Mouse (Mus musculus) 3T3-L1 (cell line): ENCODE measurements around the gene Nos3.

Experiments
- DNase-seq: peaks from one replicate; pipeline ENCODE4 v3.0.0-alpha.2; 2015; ENCODE audit warnings: low read depth, low spot score

Gene Nos3

DNA sequence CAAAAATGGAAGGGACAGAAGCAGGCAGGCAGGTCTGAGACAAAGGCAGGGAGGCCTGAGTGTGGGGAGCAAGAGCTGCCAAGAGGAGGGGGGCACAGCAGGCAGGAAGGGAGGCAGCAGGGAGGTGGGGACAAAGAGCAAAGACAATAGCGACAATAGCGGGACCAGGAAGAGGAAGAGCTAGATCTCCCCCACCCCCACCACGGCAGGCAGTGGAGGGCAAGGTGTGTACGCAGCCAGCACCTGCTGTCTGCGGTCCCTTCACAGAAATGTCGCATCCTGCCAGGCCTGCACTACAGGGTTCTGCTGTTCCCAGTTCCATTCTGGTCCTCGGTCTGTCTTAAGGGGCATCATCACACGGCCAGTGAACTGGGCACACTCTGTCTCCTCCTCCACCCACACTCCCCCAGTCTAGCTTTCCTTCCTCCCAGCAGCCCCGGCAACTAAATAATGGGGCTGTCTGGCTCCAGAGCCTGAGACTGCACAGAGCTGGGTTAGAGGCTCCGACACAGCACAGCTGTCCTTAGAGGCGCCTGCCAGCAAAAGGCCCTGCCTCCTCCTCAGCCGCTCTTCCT is 20.0 kb upstream of the Nos3 start:
- DNase-seq: no peak

DNA sequence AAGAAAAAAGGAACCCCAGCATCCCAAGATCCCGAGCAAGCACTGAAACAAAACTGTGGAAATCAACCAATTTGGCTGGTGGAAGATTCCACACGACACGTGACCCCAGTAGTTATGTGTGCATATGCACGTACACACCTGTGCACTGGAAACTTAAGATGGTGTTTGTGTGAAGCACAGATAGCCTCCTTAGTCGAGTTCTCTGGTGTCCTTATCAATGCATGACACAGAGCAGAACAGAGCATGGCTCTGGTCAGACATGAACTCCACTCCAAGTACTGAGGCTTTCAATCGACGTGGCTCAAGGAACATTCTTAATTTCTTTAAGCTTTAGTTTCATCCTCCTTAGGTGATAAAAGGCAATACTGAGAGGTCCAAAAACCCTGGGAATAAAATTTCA is 18.3 kb upstream of the Nos3 start:
- no peak for DNase-seq

DNA sequence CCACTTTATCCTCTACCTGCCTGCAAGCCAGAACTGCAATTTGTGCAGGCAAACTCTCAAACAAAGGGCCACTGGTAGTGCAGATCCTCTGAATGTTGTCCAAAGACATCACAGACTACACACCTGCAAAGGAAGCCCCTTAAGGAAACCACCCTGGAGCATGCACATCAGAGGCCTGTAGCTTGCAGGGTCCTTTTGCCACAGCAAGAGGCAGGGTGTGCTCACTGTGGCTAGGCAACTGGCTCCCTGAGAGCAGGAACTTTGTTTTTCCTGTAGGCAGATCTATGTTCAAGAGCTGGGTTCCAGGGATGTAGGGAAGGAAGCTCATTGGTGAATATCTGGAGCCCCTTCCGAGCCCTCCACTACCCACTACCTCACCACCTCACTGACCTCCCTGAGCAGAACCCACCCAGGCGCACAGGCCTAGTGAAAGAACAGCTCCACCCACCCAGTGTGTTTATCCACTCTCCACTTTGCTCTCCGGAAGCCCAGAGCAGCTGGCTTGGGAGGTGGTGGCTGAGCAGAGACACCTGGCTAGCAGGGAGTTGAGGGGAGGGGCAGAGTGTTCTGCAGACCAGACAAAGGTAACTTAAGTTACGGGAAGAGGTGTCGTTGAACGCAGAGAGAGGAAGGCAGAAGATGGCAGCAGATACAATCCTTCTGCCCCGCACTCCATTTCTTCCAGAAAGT is 17.3 kb upstream of the Nos3 start:
- DNase-seq: no peak

DNA sequence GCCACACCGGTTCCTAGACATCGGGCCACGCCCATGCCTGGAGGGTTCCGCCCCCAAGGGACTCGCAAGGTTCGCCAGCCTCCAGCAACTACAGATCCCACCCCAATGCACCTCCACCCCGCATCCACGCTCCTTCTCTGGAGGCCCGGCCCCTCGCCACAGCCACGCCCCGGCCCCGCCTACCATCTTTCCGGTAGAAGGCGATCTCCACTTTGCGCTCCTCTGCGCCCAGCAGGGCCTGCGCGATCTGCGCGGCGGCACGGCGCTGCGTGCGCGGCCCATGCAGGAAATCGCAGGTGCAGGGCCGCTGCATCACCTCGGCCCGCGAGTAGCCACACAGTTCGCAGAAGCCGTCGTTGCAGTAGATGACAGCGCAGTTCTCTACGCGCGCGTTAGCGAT is 16.5 kb upstream of the Nos3 start:
- DNase-seq: no peak

DNA sequence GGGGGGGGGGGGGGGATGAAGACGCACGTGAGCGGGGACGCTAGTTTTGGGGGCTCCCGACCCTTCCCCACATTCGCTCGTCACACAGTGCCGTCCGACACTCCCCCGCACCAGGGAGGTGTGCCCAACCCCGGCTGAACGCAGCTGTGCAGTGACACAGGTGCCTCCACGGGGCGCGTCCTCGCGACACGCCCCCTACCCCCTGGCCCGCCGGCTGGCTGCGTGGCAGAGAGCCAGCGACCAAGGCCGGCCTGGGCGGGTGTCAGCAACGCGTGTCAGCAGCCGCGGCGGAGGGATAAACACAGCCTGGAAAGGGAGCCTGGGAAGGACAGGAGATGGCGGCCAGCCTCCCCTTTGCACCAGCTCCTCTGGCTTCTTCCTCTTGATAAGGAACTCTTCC is 16.1 kb upstream of the Nos3 start:
- DNase-seq: no peak

DNA sequence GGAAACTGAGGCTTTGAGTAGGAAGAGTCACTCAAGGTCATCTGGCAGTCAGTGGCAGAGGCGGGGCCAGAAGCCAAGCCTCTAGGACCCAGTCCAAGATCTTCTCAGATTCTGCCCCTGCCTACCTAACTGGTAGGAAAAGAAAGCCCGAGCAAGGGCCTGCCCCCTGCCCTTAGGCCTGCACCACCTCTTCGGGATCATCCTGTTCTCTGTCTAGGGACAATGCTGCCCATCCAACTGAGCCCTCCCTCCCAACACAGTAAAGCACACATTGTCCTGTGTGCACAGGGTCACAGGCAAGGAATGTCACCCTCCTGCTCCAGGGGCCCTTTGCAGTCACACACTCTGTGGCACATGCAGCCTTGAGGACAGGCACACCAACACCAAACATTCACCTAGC is 14.5 kb upstream of the Nos3 start:
- no peak for DNase-seq

DNA sequence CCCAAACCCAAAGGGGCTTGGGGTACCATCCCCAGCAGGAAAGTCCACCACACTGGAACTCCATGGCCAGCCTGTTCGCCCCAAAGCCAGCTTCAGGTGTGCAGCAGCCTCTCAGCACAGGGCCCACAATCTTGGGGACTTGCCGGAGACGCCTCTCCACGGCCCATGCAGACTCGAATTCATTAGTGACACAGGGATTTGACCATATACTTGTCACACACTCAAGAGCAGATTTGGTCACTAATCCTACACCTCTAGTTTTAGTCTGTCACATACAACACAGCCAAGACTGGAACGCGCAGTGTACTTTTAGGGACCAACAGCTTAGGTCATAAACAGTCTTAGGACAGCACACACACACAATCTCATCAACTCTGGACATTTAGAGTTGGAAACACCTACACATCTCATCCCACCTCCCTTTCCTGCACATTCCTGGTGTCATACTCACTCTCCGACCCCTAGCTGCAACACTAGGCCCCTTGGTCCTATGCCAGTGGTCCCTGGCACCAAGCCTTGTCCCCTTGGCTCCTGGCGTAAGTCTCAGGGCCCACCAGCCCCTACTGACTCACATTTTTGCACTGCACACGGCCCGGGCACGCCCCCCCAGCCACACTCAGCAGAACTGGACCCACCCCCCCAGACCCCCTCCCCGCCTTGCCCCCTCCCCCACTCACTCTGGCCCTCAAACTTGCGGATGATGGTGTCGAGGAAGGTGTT is 13.9 kb upstream of the Nos3 start:
- no peak for DNase-seq

DNA sequence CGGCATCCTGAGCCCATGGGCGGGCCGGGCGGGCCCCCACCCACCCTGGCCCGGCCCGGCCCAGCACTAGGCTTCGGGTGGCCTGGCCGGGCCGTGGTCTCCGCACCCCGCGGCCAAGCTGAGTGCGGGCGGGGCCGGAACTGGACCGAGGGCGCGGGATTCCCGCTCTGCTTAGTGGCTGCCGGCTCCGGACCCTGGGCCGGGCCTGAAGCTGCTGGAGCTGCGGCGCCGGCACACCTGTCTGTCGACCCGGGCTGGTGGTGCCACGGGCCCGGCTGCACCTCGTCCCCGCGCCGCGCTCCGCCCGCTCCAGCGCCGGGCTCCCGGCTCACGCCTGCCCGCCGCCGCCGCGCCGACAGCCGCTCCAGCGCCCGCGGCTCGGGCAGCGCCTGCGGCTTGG is 13.3 kb upstream of the Nos3 start, which contains the start of gene Kcnh2:
TSS of gene Kcnh2 (minus strand) at position 327 of the 400 bp plus-strand sequence.
- DNase-seq: no peak

DNA sequence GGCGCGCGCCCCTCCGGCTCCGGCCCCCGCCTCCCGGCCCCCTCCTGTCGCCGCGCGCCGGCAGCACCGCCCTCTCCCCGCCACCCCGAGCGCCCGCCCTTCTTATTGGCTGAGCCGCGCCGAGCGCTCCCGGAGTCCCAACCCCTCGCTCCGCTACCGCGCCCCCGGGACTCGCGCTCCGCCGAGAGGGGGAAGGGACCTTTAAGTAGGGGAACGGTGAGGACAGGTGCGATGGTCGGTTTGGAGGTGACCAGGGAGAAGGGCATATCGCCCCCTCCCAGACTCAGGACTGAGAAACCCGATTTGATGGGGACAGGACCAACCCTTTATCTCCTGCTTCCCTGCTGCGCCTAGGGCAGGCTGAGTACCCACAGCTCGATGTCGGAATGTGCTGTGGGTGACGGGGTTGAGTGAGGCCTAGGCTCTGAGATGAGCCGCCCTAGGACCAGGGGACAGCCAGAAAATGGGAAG is 12.9 kb upstream of the Nos3 start:
- no peak for DNase-seq

DNA sequence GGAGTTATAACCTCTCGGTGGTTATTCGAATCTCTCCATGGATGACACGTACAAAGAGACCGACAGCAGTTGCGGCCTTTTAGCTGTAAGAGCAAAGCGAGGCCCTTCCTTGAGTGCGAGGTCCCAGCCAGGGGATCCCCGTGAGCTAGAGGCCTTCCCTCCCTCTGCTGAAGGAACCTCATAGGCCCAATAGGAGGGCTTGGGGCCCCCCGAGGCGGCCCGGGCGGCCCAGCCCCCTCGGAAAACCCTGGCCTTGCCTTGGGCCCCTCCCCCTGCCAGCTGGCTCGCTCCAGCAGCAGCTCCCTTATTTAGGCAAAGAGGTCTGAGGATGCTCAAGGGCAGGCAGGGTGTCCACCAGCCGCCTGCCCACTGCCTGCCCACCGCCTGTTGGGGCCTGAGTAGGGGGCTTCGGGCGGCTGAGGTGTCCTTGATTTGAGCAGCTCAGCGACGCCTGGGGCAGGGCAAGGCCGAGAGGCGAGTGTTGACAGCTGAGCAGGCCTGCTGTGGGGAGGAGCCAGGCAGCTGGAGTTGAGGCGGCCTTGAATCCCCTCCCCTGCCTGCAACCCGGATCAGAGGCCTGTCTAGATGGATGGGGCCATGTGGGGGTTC is 12.3 kb upstream of the Nos3 start:
- no peak for DNase-seq

DNA sequence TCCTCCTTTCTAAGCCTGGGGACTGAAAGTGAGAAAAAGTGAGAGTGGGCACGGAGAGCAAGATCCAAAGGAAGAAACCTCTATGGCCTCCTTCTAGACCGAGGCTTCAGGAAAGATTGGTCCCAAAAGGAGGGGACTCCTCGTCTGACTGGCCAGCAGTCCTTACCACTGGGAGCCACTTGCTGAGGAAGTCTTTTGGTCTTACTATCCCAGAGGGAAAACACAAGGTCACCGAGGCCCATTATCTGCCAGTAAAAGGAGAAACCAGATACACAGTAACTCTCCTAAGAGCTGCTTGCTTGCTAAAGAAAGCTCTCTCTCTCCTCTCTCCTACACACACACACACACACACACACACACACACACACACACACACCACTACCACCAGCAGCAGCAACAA is 11.3 kb upstream of the Nos3 start:
- no peak for DNase-seq

DNA sequence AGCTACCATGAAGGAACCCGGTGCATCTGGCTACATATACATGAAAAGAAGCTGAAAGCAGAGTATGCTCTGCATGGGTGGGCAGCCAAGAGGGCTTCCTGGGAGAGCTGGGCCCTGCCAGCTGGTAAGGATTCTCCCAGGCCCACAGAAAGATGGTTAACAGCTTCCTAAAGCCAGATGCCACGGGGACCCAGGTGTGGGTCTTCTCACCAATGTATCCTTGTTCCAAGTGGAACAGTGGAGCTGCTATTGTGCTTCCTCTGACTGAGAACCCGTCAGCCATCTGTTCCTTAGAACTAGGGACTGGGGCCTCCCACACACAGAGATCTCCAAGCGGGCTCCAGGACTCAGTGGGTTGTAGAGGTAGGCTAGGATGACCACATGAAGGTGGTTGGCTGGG is 7.8 kb upstream of the Nos3 start:
- no peak for DNase-seq

DNA sequence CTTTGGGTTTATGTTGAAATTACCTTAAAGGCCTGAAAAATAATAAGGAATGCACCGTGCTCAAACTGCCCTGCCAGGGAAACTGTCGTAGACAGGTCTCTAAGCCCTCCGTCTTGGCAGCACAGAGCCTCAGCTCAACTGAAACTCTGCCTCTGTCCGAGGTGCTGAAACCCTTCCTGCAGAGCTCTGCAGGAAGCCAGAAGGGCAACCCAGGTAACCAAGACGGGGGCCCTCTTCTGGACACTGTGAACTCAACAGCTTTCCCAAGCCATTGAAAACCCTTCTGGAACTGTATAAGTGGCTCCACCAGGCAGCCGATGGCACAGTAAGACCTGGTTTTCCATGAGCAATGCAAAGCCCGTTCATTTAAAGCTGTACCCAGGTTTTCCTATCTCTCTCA is 7.1 kb upstream of the Nos3 start:
- DNase-seq: peak; percentile 92

DNA sequence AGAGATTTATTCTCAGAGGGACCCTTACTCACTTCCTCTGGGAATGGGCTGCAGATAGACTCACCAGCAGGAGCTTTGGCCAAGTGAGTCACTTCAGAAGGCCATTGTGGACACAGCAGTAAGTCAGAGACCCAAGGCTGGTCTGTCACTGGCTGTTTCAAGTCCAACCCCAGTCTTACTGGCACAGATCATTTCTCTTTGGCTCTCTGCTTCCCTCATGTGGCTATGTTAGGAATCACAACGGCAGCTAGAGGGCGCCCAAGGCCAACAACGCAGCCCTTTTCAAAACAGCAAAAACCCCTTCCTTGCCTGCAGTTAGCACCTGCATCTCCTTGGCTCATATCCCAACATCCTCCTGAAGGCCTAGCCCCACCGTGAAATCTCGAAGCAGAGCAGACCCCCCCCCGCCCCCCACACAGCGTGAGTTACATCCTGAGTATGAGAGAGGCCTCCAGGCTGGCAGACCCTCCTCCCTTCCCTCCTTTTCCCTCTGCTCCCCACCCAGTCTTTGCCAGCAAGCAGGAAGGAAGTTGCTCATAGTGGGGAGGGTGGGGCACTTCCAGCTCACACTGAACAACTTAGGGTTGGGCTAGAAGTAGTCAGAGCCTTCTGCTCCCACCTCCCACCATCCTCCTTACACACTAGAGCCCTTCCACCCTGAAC is 3.7 kb upstream of the Nos3 start:
- DNase-seq: peak; percentile 92

DNA sequence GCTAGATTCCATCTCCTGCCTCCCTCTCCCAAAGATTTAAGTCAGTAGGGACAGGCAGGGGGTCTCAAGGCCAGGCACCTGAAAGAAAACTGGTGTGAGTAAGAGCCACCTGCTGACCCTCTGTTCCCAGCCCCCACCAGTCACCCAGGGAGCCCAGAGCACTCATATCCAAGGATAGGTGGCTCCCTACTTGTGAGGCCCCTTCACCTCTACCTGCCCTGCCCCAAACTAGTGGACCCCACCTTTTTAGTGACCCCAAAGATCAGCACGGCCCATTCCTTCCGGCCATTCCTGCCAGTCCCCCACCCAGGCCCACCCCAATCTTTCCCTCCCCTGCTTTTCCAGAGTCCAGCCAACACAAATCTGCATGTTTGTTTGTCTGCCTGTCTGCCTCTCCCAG is 1.1 kb upstream of the Nos3 start:
- no peak for DNase-seq

DNA sequence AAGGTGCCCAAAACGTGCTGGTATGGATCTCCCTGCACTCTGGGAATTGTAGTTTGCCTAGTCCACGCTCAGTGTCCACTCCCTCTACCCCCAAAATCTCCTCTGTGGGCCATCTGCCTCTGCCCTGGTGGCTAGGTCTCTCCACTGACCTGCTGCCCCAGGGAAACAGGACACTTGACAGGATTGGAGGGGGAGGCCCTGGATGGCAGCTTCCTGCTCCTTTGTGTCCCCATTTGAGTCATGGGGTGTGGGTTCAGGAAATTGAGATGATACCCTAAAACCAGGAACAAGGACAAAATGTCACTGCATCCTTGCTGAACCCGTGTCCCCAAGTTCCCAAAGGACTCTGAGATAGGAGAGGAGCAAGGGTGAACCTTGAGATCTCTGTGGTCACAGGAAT is 549 bp upstream of the Nos3 start:
- DNase-seq: no peak

DNA sequence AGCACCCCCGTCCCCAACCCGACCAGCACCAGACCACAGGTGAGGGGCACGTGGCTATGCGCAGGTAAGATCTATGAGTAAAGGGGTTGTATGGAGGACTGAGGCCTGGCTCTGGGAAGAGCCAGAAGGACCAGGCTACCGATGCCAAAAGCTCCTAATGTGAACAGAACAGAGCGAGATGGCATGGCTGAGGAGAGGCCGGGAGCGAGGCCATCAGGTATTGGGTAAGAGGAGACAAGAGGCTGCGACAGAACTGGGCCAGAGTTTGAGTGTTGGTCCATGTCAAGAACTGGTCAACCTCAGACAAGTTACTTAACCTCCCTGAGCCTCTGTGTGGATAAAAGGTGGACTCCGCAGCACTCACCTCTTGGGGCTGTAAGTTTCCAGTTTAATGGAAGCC is 353 bp downstream of the Nos3 start:
- DNase-seq: no peak

DNA sequence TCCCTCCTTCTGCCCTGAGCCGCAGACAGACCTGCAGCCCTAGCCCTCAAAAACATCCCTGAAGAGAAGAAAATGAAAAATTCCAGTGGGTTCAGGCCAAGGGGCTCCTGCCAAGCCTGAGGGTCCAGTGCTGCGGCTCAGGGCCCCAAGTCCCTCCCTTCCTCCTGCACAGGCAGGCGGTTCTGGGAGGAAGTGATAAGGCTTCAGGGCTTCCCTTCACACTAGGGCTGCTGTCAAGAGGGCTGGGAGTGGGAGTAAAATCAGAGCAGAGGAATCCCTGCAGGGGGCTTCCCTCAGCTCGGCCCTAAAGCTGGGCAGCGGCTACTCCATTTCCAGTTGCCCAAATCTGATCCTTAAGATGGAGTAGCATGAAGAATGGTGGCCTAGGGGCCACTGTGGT is 918 bp downstream of the Nos3 start:
- DNase-seq: no peak

DNA sequence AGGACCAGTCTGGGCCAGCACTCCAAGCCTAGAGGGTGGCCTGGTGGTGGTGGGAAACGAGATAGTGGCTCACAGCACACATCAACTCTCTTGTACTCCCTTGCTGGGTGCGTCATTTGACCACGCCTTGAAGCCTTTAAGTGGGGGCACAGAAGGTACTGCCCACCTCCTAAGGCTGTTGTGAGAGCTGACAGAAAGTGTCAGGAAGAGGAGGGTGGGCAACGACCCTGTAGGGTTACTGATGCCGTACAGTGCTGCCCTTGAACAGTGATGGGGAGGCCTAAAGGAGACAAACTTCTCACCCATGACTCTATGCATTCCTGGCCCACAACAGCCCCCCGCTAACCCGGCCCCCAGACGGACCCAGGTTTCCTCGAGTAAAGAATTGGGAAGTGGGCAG is 1.8 kb downstream of the Nos3 start:
- no peak for DNase-seq

DNA sequence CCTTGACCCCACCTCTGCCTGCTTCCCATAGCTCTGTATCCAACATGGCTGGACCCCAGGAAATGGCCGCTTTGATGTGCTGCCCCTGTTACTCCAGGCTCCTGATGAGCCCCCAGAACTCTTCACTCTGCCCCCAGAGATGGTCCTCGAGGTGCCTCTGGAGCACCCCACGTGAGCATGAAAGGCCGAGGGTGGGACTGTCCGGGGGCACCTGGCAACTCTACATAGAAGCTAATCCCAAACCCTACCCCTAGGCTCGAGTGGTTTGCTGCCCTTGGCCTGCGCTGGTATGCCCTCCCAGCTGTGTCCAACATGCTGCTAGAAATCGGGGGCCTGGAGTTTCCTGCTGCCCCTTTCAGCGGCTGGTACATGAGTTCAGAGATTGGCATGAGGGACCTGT is 5.2 kb downstream of the Nos3 start:
- DNase-seq: no peak

DNA sequence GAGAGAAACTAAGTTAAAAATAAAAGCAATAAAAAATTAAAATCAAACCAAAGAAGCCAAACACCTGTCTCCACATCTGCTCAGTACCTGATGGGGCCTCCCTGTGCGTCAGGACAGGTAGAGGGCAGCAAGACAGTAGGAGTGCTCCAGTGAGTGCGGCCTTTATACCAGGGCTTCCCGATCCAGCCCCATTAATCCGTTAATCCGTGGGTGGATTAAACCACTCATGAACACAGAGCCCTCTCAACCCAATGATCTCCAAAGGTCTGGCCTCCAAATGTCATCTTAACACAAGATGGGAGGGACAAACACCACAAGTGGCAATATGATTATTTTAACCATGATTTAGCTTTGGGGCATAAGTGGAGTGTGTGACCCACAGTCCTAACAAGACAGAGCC is 9.2 kb downstream of the Nos3 start:
- DNase-seq: no peak

DNA sequence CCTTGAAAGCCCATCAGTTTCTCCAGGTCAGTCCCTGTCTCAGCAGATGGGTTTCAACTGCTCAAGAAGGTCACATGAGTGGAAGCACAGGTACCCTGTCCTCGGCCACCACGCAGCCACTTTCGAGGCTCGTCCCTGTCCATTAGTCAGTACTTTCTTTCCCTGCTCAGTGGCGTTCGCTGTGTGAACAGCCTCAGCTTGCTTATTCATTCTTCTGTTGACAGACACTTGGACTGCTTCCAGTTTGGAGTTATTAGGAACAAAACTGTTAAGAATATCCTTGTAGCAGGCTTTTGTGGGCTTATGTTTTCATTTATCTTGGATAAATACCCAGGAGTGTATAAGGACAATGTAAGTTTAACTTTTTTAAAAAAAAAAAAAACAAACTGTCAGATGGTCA is 9.6 kb downstream of the Nos3 start:
- peak; percentile 73 for DNase-seq
